Mouse (Mus musculus) C2C12 (cell line): ENCODE measurements around the gene Wasl.

ENCODE experiments used
- CEBPB ChIP-seq: IDR thresholded peaks from one replicate; pipeline ENCODE4 v1.6.1; 2011; ENCODE audit warnings: low read depth, mild to moderate bottlenecking, control low read depth, moderate library complexity
- CTCF ChIP-seq: IDR thresholded peaks from one replicate; pipeline ENCODE4 v1.5.1; 2011; ENCODE audit not compliant: control insufficient read depth, insufficient read depth, insufficient read length
- MAX ChIP-seq: IDR thresholded peaks from one replicate; pipeline ENCODE4 v1.6.1; 2011; ENCODE audit warnings: mild to moderate bottlenecking, control low read depth
- MYOD1 ChIP-seq: IDR thresholded peaks from one replicate; pipeline ENCODE4 v1.6.1; 2011; ENCODE audit warnings: low read depth; ENCODE audit not compliant: control insufficient read depth, insufficient read length
- MYOG ChIP-seq: IDR thresholded peaks from one replicate; pipeline ENCODE4 v1.6.1; 2011; ENCODE audit not compliant: control insufficient read depth, insufficient read length; ENCODE audit errors: extremely low read depth
- USF1 ChIP-seq: IDR thresholded peaks from one replicate; pipeline ENCODE4 v1.6.1; 2011; ENCODE audit warnings: low read depth, mild to moderate bottlenecking, control low read depth, moderate library complexity

GRCm38 (mm10) chr6:24571126-24571525 is 93.7 kb downstream of the Wasl start:
- TF ChIP-seq MAX (no peak), CTCF (no peak), MYOG (no peak), MYOD1 (no peak), CEBPB (no peak), USF1 (no peak)
